Mouse (Mus musculus) heart, postnatal 0 days (tissue): ENCODE measurements at regions not wholly inside any gene's neighbourhood (a gene's known extent, or its start where the extent isn't known, plus 50 kb on each side); places are given as distances from the start of the nearest gene placed in this dataset.

Source experiments
- ATAC-seq: fragments of 200-750 bp; cut with Nextera tagmentation; 2 replicates; pipeline ENCODE4 v1.8.0; 2017; ENCODE audit warnings: low read depth, moderate number of reproducible peaks, moderate library complexity; ENCODE audit not compliant: insufficient read depth
- DNase-seq: peaks from one replicate; pipeline ENCODE4 v3.0.0-alpha.2; 2016; ENCODE audit warnings: low spot score
- H3K27ac ChIP-seq: fragments of 300-500 bp; sonication (generic); 2 replicates; pipeline ENCODE4 v1.5.1; 2014; ENCODE audit warnings: low read depth, mild to moderate bottlenecking
- H3K27me3 ChIP-seq: fragments of 300-500 bp; sonication (generic); 2 replicates; pipeline ENCODE4 v1.6.1; 2014; ENCODE audit warnings: low read length, mixed read lengths; ENCODE audit not compliant: control insufficient read depth, insufficient read depth
- H3K36me3 ChIP-seq: fragments of 300-500 bp; sonication (generic); replicated peaks from 2 replicates; pipeline ENCODE4 v1.6.1; 2014; ENCODE audit warnings: low read length, mixed read lengths; ENCODE audit not compliant: control insufficient read depth, insufficient read depth
- H3K4me1 ChIP-seq: fragments of 300-500 bp; sonication (generic); 2 replicates; pipeline ENCODE4 v1.6.1; 2014; ENCODE audit warnings: antibody characterized with exemption; ENCODE audit not compliant: control insufficient read depth, insufficient read depth
- H3K4me2 ChIP-seq: fragments of 300-500 bp; sonication (generic); 2 replicates; pipeline ENCODE4 v1.6.1; 2014; ENCODE audit warnings: low read depth, mild to moderate bottlenecking, low read length, moderate library complexity
- H3K4me3 ChIP-seq: fragments of 300-500 bp; sonication (generic); 2 replicates; pipeline ENCODE4 v1.5.1; 2014; ENCODE audit warnings: low read depth, low read length
- H3K9ac ChIP-seq: fragments of 300-500 bp; sonication (generic); replicated peaks from 2 replicates; pipeline ENCODE4 v1.6.1; 2014; ENCODE audit warnings: low read depth, low read length, mixed read lengths
- H3K9me3 ChIP-seq: fragments of 300-500 bp; sonication (generic); replicated peaks from 2 replicates; pipeline ENCODE4 v1.6.1; 2016; ENCODE audit warnings: low read length; ENCODE audit not compliant: control insufficient read depth
- CTCF ChIP-seq: IDR thresholded peaks from 2 replicates; pipeline ENCODE4 v1.5.1; 2016; ENCODE audit warnings: antibody characterized with exemption, control low read depth, low read depth
- EP300 ChIP-seq: IDR thresholded peaks from 2 replicates; pipeline ENCODE4 v1.6.1; 2016; ENCODE audit warnings: antibody characterized with exemption, low read depth
- WGBS: fragments of 180-500 bp; shearing (Covaris S2); extraction: QIAGEN DNeasy Blood & Tissue Kit; methylation state at CpG from one replicate; pipeline ENCODE4 v1.1.7; 2014; 5-methylcytosine and 5-hydroxymethylcytosine counted together

- Histone ChIP-seq H3K9me3 (no peaks in the 10 kb centered on the region), H3K4me1 (no peaks in the 10 kb centered on the region), H3K27me3 (no peaks in the 10 kb centered on the region), H3K27ac (no peak overlapping the region), H3K9ac (no peak overlapping the region), H3K36me3 (no peaks in the 10 kb centered on the region), H3K4me3 (no peak overlapping the region), H3K4me2 (no peak overlapping the region)
- no peak for DNase-seq
- ATAC-seq: no peak
- WGBS: 77% methylated on average over 11 of the region's 11 CpGs
- TF ChIP-seq EP300: no peak
- no peak for TF ChIP-seq CTCF
These were observed 621.1 kb upstream of the Fam92a start for GRCm38 (mm10) chr4:12792764-12793422.

DNA sequence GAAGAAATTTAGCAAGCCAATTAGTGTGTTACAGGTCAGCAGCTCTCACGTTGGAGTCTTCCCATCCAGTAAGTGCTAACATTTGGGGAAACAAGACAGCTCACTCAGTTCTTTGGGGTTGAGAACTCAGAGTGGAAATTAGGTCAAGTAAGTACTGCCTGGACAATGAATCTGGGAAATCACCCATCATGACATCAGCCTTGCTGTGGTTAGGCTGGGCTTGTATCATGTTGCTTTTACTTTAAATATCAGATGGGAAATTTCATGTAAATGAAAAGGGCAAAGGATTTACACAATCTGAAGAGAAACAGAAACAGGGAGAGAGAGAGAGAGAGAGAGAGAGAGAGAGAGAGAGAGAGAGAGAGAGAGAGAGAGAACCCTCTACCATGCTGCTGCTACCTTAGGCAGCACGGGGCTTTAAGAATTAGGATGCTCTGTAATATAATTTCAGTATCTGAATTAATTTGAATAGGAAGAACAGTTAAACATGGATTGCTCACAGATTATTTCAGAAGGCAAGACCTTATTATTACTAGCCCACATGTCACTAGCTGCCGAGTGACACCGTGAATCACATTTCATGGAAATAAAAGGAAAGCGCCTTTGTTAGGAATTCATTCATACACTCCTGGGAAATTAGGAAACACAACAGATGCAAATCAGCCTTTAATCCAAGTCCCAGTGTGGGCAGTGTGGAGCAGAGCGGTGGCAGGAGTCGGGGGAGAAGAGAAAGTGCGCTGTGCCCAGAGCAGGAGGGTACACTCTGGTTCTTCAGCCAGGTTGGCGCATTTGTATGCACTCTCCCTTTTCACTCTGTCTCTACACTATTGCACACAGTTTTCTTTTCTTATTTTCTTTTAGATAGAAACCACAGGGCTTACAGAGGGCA lies 620.2 kb upstream of the Fam92a start:
- 87% methylated on average over 9 of the region's 9 CpGs for WGBS
- ATAC-seq (no peak), DNase-seq (no peak)
- Histone ChIP-seq H3K4me3 (no peak overlapping the region), H3K27ac (no peak overlapping the region), H3K27me3 (no peaks in the 10 kb centered on the region), H3K36me3 (no peaks in the 10 kb centered on the region), H3K9ac (no peak overlapping the region), H3K4me2 (no peak overlapping the region), H3K4me1 (no peaks in the 10 kb centered on the region), H3K9me3 (no peaks in the 10 kb centered on the region)
- TF ChIP-seq CTCF (no peak), EP300 (no peak)

GRCm38 (mm10) chr4:12785840-12786239 lies 614.0 kb upstream of the Fam92a start:
- Histone ChIP-seq H3K9me3 (no peaks in the 10 kb centered on the region), H3K4me3 (no peak overlapping the region), H3K9ac (no peak overlapping the region), H3K4me1 (peaks cover 14% of the 10 kb centered on the region), H3K27ac (no peak overlapping the region), H3K36me3 (no peaks in the 10 kb centered on the region), H3K4me2 (no peak overlapping the region), H3K27me3 (no peaks in the 10 kb centered on the region)
- TF ChIP-seq CTCF (no peak), EP300 (no peak)
- 38% methylated on average over 4 of the region's 4 CpGs for WGBS
- no peak for ATAC-seq
- DNase-seq: no peak

DNA sequence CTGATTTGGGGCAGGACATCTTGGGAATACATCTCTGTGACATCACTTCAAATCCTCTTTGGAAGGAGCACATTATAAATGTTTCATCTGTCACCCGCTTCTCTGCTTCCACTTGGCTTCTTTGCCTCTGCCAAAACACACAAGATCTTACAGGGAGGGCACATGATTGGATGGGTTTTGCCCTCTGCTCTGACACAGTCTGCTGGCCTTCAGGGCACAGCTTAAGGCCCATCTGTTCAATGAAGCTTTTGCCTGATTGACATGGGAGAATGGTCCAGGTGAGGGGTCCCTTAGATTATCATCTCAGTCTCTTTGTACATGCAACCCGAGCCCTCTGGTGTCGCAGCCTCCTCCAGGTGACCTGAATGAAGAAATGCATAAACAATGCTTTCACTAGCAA lies 612.7 kb upstream of the Fam92a start:
- ATAC-seq: no peak
- no peak for DNase-seq
- no peak for TF ChIP-seq EP300
- 85% methylated on average over 3 of the region's 3 CpGs for WGBS
- H3K36me3 ChIP-seq: no peaks in the 10 kb centered on the region
- H3K27ac ChIP-seq: no peak overlapping the region
- peaks cover 14% of the 10 kb centered on the region for H3K4me1 ChIP-seq
- no peaks in the 10 kb centered on the region for H3K27me3 ChIP-seq
- no peaks in the 10 kb centered on the region for H3K9me3 ChIP-seq
- H3K9ac ChIP-seq: no peak overlapping the region
- no peak overlapping the region for H3K4me3 ChIP-seq
- no peak overlapping the region for H3K4me2 ChIP-seq

GRCm38 (mm10) chr4:12784068-12784467 lies 612.3 kb upstream of the Fam92a start:
- TF ChIP-seq CTCF: no peak
- TF ChIP-seq EP300: no peak
- H3K4me1 ChIP-seq: peaks cover 14% of the 10 kb centered on the region
- no peak overlapping the region for H3K4me2 ChIP-seq
- H3K9ac ChIP-seq: no peak overlapping the region
- 83% methylated on average over 11 of the region's 11 CpGs for WGBS
- H3K27ac ChIP-seq: no peak overlapping the region
- DNase-seq: no peak
- no peaks in the 10 kb centered on the region for H3K27me3 ChIP-seq
- no peaks in the 10 kb centered on the region for H3K9me3 ChIP-seq
- H3K36me3 ChIP-seq: no peaks in the 10 kb centered on the region
- no peak for ATAC-seq
- no peak overlapping the region for H3K4me3 ChIP-seq
